Mouse (Mus musculus) liver, postnatal 0 days (tissue): ENCODE data around the gene Kremen1. TPM values are rescaled to one million over a fixed set of nuclear protein-coding genes. Genes with fewer than 3 reads are reported as not detected.

Source experiments
- ATAC-seq: fragments of 200-750 bp; cut with Nextera tagmentation; 2 replicates; pipeline ENCODE4 v1.8.0; 2017; ENCODE audit warnings: mild to moderate bottlenecking, moderate library complexity
- DNase-seq: peaks from one replicate; pipeline ENCODE4 v3.0.0-alpha.2; 2016
- H3K27ac ChIP-seq: fragments of 300-500 bp; sonication (generic); 2 replicates; pipeline ENCODE4 v1.5.1; 2014; ENCODE audit warnings: antibody characterized with exemption, moderate library complexity, mild to moderate bottlenecking, low read depth
- H3K27me3 ChIP-seq: fragments of 300-500 bp; sonication (generic); 2 replicates; pipeline ENCODE4 v1.6.1; 2014; ENCODE audit warnings: low read length, control low read depth, mixed read lengths; ENCODE audit not compliant: insufficient read depth
- H3K36me3 ChIP-seq: fragments of 300-500 bp; sonication (generic); replicated peaks from 2 replicates; pipeline ENCODE4 v1.6.1; 2014; ENCODE audit warnings: mild to moderate bottlenecking, control low read depth, low read length, moderate library complexity, mixed read lengths; ENCODE audit not compliant: insufficient read depth
- H3K4me1 ChIP-seq: fragments of 300-500 bp; sonication (generic); 2 replicates; pipeline ENCODE4 v1.6.1; 2014; ENCODE audit warnings: antibody characterized with exemption, mild to moderate bottlenecking, control low read depth; ENCODE audit not compliant: insufficient read depth
- H3K4me2 ChIP-seq: fragments of 300-500 bp; sonication (generic); 2 replicates; pipeline ENCODE4 v1.6.1; 2014; ENCODE audit warnings: low read depth, mild to moderate bottlenecking, low read length, moderate library complexity, mixed read lengths
- H3K4me3 ChIP-seq: fragments of 300-500 bp; sonication (generic); 2 replicates; pipeline ENCODE4 v1.5.1; 2014; ENCODE audit warnings: low read depth, low read length
- H3K9ac ChIP-seq: fragments of 300-500 bp; sonication (generic); replicated peaks from 2 replicates; pipeline ENCODE4 v1.6.1; 2014; ENCODE audit warnings: mild to moderate bottlenecking, moderate library complexity
- H3K9me3 ChIP-seq: fragments of 300-500 bp; sonication (generic); 2 replicates; pipeline ENCODE4 v1.6.1; 2016; ENCODE audit warnings: mild to moderate bottlenecking, control low read depth, low read length, mixed read lengths
- CTCF ChIP-seq: sonication (generic); IDR thresholded peaks from 2 replicates; pipeline ENCODE4 v1.5.1; 2016; ENCODE audit warnings: antibody characterized with exemption, low read depth
- EP300 ChIP-seq: IDR thresholded peaks from 2 replicates; pipeline ENCODE4 v1.6.1; 2016; ENCODE audit warnings: antibody characterized with exemption, low read depth, mild to moderate bottlenecking
- WGBS: fragments of 180-500 bp; shearing (Covaris S2); extraction: QIAGEN DNeasy Blood & Tissue Kit; methylation state at CpG from one replicate; pipeline ENCODE4 v1.1.7; 2014; ENCODE audit not compliant: insufficient replicate concordance; 5-methylcytosine and 5-hydroxymethylcytosine counted together
- polyA plus RNA-seq: library from polyadenylated mRNA; unstranded; fragments of >200 nt; fragmentation: Nextera tagmentation; extraction: Ambion mirVana; gene quantifications from 2 replicates; pipeline ENCODE4 v1.2.1, GENCODE M21; 2015

The Kremen1 gene
- polyA plus RNA-seq, 1 experiment from 2014 or later: 2.2 TPM

GRCm38 (mm10) chr11:5271274-5272065 lies 10.1 kb upstream of the Kremen1 start:
- no peak for ATAC-seq
- peaks cover 15% of the 10 kb centered on the region for H3K4me1 ChIP-seq
- H3K9ac ChIP-seq: no peak overlapping the region
- no peak for TF ChIP-seq EP300
- no peak for TF ChIP-seq CTCF
- no peaks in the 10 kb centered on the region for H3K36me3 ChIP-seq
- 70% methylated on average over 9 of the region's 9 CpGs for WGBS
- DNase-seq: no peak
- no peak overlapping the region for H3K4me2 ChIP-seq
- H3K27me3 ChIP-seq: no peaks in the 10 kb centered on the region
- H3K4me3 ChIP-seq: no peak overlapping the region
- no peaks in the 10 kb centered on the region for H3K9me3 ChIP-seq
- no peak overlapping the region for H3K27ac ChIP-seq

GRCm38 (mm10) chr11:5269846-5270461 lies 8.6 kb upstream of the Kremen1 start:
- peaks cover 15% of the 10 kb centered on the region for H3K4me1 ChIP-seq
- ATAC-seq (peak; percentile 93), DNase-seq (peak; percentile 25)
- no peak; the same call in 1 of the 2 replicates for TF ChIP-seq EP300
- TF ChIP-seq CTCF: no peak
- no peak overlapping the region for H3K9ac ChIP-seq
- no peaks in the 10 kb centered on the region for H3K9me3 ChIP-seq
- H3K27me3 ChIP-seq: no peaks in the 10 kb centered on the region
- H3K4me3 ChIP-seq: no peak overlapping the region
- 64% methylated on average over 8 of the region's 8 CpGs for WGBS
- H3K36me3 ChIP-seq: no peaks in the 10 kb centered on the region
- no peak overlapping the region for H3K4me2 ChIP-seq
- no peak overlapping the region for H3K27ac ChIP-seq

GRCm38 (mm10) chr11:5265764-5266163 lies 4.4 kb upstream of the Kremen1 start:
- Histone ChIP-seq H3K4me2 (no peak overlapping the region), H3K4me3 (no peak overlapping the region), H3K36me3 (no peaks in the 10 kb centered on the region), H3K9me3 (no peaks in the 10 kb centered on the region), H3K27me3 (peaks cover 4% of the 10 kb centered on the region; the same call in 1 of the 2 replicates), H3K9ac (no peak overlapping the region), H3K27ac (no peak overlapping the region), H3K4me1 (peaks cover 7% of the 10 kb centered on the region)
- TF ChIP-seq CTCF (no peak), EP300 (no peak)
- ATAC-seq: no peak
- 81% methylated on average over 8 of the region's 8 CpGs for WGBS
- DNase-seq: no peak

- TF ChIP-seq EP300 (no peak), CTCF (no peak)
- H3K4me3 ChIP-seq: no peak overlapping the region
- peaks cover 8% of the 10 kb centered on the region; the same call in 1 of the 2 replicates for H3K27me3 ChIP-seq
- H3K4me1 ChIP-seq: peaks cover 5% of the 10 kb centered on the region
- H3K36me3 ChIP-seq: no peaks in the 10 kb centered on the region
- no peak overlapping the region for H3K27ac ChIP-seq
- ATAC-seq: no peak
- WGBS: 79% methylated on average over 26 of the region's 26 CpGs
- no peaks in the 10 kb centered on the region for H3K9me3 ChIP-seq
- DNase-seq: no peak
- no peak overlapping the region for H3K4me2 ChIP-seq
- H3K9ac ChIP-seq: no peak overlapping the region
Observed at GRCm38 (mm10) chr11:5263078-5263730, 1.8 kb upstream of the Kremen1 start.

GRCm38 (mm10) chr11:5260942-5261459 lies 357 bp downstream of the Kremen1 start:
- TF ChIP-seq CTCF (no peak), EP300 (no peak)
- Histone ChIP-seq H3K36me3 (no peaks in the 10 kb centered on the region), H3K4me2 (peak overlapping the region; percentile 77), H3K27me3 (peaks cover 8% of the 10 kb centered on the region; the same call in 1 of the 2 replicates), H3K27ac (peak overlapping the region; percentile 74), H3K4me3 (peak overlapping the region; percentile 80), H3K9ac (peak overlapping the region; percentile 79), H3K9me3 (no peaks in the 10 kb centered on the region), H3K4me1 (peaks cover 5% of the 10 kb centered on the region)
- DNase-seq: peak; percentile 58
- ATAC-seq: peak; percentile 47
- 1% methylated on average over 31 of the region's 42 CpGs for WGBS
